Mouse (Mus musculus) ES-Bruce4 (cell line): Measurements from ENCODE around the gene G430095P16Rik.

ENCODE experiments used
- CTCF ChIP-seq: IDR thresholded peaks from one replicate; pipeline ENCODE4 v1.8.1; 2011; ENCODE audit warnings: low read depth, low read length
- POLR2A ChIP-seq: IDR thresholded peaks from one replicate; pipeline ENCODE4 v1.8.1; 2011; ENCODE audit warnings: low read length; ENCODE audit not compliant: insufficient read depth

GRCm38 (mm10) chr8:84698288-84698687 lies 24.5 kb upstream of the G430095P16Rik start:
- TF ChIP-seq POLR2A, result no peak
- TF ChIP-seq CTCF, result no peak
